Mouse (Mus musculus) lung, embryonic 16.5 days (tissue): Measurements from ENCODE around the gene Mettl16. TPM values are rescaled to one million over a fixed set of nuclear protein-coding genes. Genes with fewer than 3 reads are reported as not detected.

Experiments
- ATAC-seq: fragments of 200-750 bp; cut with Nextera tagmentation; 2 replicates; pipeline ENCODE4 v1.8.0; 2017; ENCODE audit warnings: low read depth, mild to moderate bottlenecking, moderate library complexity
- H3K27ac ChIP-seq: fragments of 300-500 bp; sonication (generic); 2 replicates; pipeline ENCODE4 v1.5.1; 2014; ENCODE audit warnings: mild to moderate bottlenecking, control low read depth, low read length
- H3K27me3 ChIP-seq: fragments of 300-500 bp; sonication (generic); 2 replicates; pipeline ENCODE4 v1.6.1; 2014; ENCODE audit warnings: low read depth, low read length, mixed read lengths; ENCODE audit not compliant: control insufficient read depth, insufficient read depth
- H3K36me3 ChIP-seq: fragments of 300-500 bp; sonication (generic); 2 replicates; pipeline ENCODE4 v1.6.1; 2014; ENCODE audit warnings: low read length; ENCODE audit not compliant: control insufficient read depth, insufficient read depth
- H3K4me1 ChIP-seq: fragments of 300-500 bp; sonication (generic); replicated peaks from 2 replicates; pipeline ENCODE4 v1.6.1; 2014; ENCODE audit warnings: low read length, mixed read lengths; ENCODE audit not compliant: control insufficient read depth, insufficient read depth
- H3K4me2 ChIP-seq: fragments of 300-500 bp; sonication (generic); 2 replicates; pipeline ENCODE4 v1.6.1; 2014; ENCODE audit warnings: low read depth, low read length, control low read depth
- H3K4me3 ChIP-seq: fragments of 300-500 bp; sonication (generic); 2 replicates; pipeline ENCODE4 v1.5.1; 2014; ENCODE audit warnings: mild to moderate bottlenecking, low read length, control low read depth
- H3K9ac ChIP-seq: fragments of 300-500 bp; sonication (generic); 2 replicates; pipeline ENCODE4 v1.6.1; 2014; ENCODE audit warnings: low read length, control low read depth
- H3K9me3 ChIP-seq: fragments of 300-500 bp; sonication (generic); 2 replicates; pipeline ENCODE4 v1.6.1; 2016; ENCODE audit warnings: low read length; ENCODE audit not compliant: control insufficient read depth
- WGBS: fragments of 180-500 bp; shearing (Covaris S2); extraction: QIAGEN DNeasy Blood & Tissue Kit; methylation state at CpG from one replicate; pipeline ENCODE4 v1.1.7; 2014; 5-methylcytosine and 5-hydroxymethylcytosine counted together
- polyA plus RNA-seq: library from polyadenylated mRNA; unstranded; fragments of >200 nt; fragmentation: Nextera tagmentation; extraction: Ambion mirVana; gene quantifications from 2 replicates; pipeline ENCODE4 v1.2.1, GENCODE M21; 2015

Gene Mettl16
- polyA plus RNA-seq, 1 experiment from 2014 or later = 47.5 TPM

DNA sequence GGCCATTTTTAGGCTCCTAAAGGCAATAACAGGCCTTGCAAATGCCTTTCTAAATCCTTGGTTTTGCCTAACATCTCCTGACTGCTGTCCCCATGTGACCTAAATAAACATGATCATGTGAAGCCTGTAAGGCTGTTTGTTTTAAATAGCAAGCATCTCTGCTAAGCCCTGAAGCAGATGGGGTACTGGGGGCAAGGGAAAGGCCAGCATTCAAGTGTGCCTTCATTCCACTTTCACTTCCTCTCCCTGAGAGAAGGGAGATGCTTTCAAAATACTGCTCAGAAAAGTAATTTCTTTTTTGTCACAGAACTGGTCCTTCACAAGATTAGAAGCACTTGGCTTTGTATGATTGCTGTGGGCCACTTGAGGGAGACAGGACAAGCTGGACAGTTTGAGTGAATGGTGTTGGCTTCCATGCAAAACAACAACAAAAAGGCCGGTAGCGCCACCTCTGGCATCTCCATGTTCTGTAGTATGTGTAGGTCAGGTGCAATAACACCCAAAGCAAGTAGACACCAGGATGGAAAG is 57.8 kb downstream of the Mettl16 start:
- no peaks in the 10 kb centered on the region for H3K27me3 ChIP-seq
- WGBS = 28% methylated on average over 2 of the region's 2 CpGs
- H3K4me2 ChIP-seq = no peak overlapping the region
- H3K4me3 ChIP-seq = no peak overlapping the region
- no peak for ATAC-seq
- peaks cover 21% of the 10 kb centered on the region for H3K4me1 ChIP-seq
- H3K27ac ChIP-seq = no peak overlapping the region
- H3K9me3 ChIP-seq = no peaks in the 10 kb centered on the region
- no peak overlapping the region for H3K9ac ChIP-seq
- H3K36me3 ChIP-seq = no peaks in the 10 kb centered on the region; the same call in 1 of the 2 replicates

DNA sequence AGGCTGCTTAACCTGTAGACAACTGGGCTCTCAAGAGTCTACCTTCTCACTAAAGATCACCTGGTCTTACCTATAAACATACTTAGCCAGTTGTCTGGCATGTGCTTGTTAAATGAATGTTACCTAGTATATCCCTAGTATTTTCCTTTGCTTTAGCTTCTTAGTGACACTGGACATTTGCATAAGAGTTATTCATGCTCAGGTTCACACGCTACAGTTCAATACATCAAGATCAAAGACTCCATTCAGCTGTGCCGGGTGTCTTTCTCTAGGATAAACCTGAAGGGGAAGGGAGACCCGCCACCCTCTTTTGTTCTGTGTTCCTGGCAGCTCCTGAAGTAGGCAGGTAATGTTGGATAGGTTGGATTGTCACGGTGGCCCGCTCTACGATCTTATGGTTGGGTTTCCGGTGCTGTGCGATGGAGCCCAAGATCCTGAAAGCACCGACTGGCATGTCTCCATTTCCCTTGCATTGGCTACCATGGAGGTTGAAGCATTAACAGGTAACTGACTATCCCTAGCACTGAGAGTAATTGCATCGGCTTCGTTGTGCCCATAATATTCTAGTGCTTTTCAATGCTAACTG is 58.4 kb downstream of the Mettl16 start:
- Histone ChIP-seq H3K36me3 (no peaks in the 10 kb centered on the region), H3K4me3 (peak overlapping the region; percentile 94), H3K27me3 (no peaks in the 10 kb centered on the region), H3K27ac (no peak overlapping the region; the same call in 1 of the 2 replicates), H3K4me1 (peaks cover 25% of the 10 kb centered on the region), H3K9ac (peak overlapping the region; percentile 65; the same call in 1 of the 2 replicates), H3K9me3 (no peaks in the 10 kb centered on the region), H3K4me2 (peak overlapping the region; percentile 97)
- no peak for ATAC-seq
- WGBS = 13% methylated on average over 11 of the region's 11 CpGs

DNA sequence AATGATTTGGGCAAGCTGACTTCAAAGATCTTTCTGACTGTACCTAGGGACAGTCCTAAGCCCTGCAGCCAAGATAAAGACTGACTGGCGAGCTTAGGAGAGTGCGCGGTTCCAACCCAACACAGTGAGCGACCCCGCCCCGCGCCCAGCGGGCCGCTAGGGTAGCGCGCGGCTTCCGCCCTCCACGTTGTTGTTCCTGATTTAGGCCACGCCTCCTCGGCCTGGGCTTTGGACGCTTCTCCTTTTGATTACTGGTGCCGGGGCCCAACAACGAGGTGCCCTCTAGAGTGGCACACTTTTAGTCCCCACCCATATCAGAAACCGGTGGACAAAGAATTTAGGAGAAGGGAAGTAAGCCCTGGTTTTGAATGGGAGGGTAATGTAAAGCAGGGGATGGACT is 59.2 kb downstream of the Mettl16 start:
- H3K4me1 ChIP-seq = peaks cover 32% of the 10 kb centered on the region
- H3K9me3 ChIP-seq = no peaks in the 10 kb centered on the region
- ATAC-seq = peak; percentile 36
- H3K27ac ChIP-seq = peak overlapping the region; percentile 96
- no peaks in the 10 kb centered on the region for H3K36me3 ChIP-seq
- H3K27me3 ChIP-seq = no peaks in the 10 kb centered on the region
- peak overlapping the region; percentile 94 for H3K4me3 ChIP-seq
- H3K9ac ChIP-seq = peak overlapping the region; percentile 65
- WGBS = under 1% methylated on average over 20 of the region's 20 CpGs
- peak overlapping the region; percentile 97 for H3K4me2 ChIP-seq

DNA sequence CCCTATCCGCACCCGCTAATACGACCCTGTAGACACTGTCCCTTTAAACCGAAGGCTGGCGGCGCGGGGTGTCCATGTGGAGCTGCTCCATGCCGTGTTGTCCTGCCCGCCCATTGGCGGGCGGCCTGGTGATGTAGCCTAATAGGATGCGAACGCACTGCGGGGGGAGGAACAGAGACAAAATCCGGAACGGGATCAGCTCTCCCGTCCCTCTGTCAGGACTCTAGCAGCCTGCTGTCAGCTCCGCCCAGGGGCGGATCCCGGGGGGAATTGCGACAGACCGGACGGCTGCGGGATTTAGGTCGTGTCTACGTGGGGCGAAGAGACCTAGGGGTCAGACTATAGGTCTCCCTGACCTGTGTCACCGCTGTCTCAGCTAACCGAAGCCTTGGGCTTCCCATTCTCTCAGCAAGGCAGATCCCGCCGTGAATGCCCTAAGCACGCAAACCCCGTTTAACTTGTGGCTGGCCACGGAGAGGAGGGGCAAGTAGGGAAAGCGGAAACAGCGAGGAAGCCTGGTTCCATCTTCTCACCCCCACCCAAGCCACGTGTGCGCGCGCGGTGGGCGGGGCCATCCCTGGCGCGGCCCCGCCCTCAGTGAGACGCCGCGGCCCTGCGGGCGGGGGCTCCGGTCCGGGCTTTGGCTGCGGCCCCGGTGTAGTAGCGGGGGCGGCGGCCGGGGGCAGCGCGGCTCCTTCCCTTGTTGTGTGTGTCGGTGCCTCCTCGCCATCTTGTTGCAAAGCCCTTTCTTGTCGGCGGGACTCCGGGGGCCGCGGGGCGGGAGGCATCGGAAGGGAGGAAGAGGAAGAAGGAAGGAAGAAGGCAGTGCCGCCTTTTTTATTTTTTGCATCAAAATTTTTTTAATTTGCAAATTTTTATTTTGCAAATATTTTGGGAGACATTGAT is 59.9 kb downstream of the Mettl16 start, which contains the start of gene Mnt:
Gene Mnt (plus strand): TSS at position 665 of the 906 bp plus-strand sequence.
- peak within 1 kb of the TSS; percentile 96 for H3K27ac ChIP-seq
- peak within 1 kb of the TSS; percentile 90 for H3K9ac ChIP-seq
- H3K36me3 ChIP-seq = no peaks in the 10 kb centered on the region
- peak within 1 kb of the TSS; percentile 97 for H3K4me2 ChIP-seq
- under 1% methylated on average over 68 of the region's 70 CpGs for WGBS
- peaks cover 34% of the 10 kb centered on the region for H3K4me1 ChIP-seq
- no peaks in the 10 kb centered on the region for H3K9me3 ChIP-seq
- ATAC-seq = peak; percentile 83
- peak within 1 kb of the TSS; percentile 94 for H3K4me3 ChIP-seq
- no peaks in the 10 kb centered on the region for H3K27me3 ChIP-seq

DNA sequence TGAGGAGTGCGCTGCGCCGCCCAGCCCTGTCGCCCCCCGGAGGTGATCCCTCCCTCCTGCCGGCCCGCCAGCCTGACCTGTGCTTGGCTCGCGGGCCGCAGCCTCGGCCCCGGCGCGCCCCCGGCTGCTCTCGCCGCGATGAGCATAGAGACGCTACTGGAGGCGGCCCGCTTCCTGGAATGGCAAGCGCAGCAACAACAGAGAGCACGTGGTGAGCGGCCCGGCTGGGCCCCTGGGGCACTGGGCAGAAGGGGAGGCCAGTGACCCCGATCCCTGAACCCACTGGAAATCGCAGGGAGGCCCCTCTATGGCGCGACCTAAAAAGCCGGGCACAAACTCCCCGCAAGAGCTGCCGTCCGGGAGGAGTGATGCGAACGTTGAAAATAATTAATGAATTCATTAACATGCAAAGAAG is 60.6 kb downstream of the Mettl16 start:
- H3K27ac ChIP-seq = peak overlapping the region; percentile 96
- H3K27me3 ChIP-seq = no peaks in the 10 kb centered on the region
- H3K4me2 ChIP-seq = peak overlapping the region; percentile 97
- peaks cover 31% of the 10 kb centered on the region for H3K4me1 ChIP-seq
- WGBS = under 1% methylated on average over 35 of the region's 35 CpGs
- H3K9ac ChIP-seq = peak overlapping the region; percentile 90
- H3K4me3 ChIP-seq = peak overlapping the region; percentile 94
- no peaks in the 10 kb centered on the region for H3K36me3 ChIP-seq
- ATAC-seq = no peak
- H3K9me3 ChIP-seq = no peaks in the 10 kb centered on the region

DNA sequence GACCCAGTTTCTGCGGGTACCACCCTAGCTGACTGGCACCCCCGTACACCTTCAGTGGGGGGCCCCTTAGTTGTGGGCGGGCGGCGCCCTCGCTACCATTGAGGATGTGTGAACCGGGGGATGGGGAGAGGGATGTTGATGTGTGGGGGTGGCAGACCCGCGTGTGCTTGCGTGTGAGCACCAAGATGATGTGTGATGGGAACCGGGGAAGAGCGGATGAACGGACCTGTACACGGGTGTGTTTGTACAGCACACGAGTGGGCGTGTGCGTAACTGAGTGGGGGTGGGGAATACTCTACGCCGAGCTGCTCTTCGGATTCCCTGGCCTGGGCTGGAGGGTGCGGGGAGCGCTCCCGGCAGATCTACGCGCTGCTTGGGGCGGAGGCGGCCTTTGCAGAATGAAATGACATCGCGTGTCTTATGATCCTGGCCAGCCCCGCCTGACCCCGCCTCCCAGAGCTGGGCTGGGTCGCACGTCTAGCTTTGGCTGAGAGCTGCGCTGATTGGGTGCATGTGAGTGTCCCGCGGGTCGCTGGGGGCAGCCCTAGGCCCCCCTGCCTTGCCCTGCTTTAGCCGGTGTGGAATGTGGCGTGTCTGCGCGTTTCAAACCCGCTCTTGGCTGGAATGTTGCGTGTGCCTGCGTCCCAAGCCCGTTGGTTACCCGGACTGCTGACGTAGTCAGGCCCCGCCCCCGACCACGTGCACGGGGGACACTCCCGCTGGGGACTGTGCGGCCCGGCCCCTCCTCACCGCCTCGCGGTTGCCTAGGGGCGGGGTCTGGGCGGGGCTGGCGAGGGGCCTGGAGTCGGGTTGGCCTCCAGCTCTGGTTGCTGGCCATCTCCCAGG is 61.2 kb downstream of the Mettl16 start:
- Histone ChIP-seq H3K36me3 (no peaks in the 10 kb centered on the region), H3K4me1 (peaks cover 33% of the 10 kb centered on the region), H3K27ac (peak overlapping the region; percentile 96), H3K4me3 (peak overlapping the region; percentile 94), H3K9me3 (no peaks in the 10 kb centered on the region), H3K4me2 (peak overlapping the region; percentile 97), H3K9ac (peak overlapping the region; percentile 90), H3K27me3 (no peaks in the 10 kb centered on the region)
- WGBS = 0% methylated on average over 60 of the region's 61 CpGs
- peak; percentile 80 for ATAC-seq

DNA sequence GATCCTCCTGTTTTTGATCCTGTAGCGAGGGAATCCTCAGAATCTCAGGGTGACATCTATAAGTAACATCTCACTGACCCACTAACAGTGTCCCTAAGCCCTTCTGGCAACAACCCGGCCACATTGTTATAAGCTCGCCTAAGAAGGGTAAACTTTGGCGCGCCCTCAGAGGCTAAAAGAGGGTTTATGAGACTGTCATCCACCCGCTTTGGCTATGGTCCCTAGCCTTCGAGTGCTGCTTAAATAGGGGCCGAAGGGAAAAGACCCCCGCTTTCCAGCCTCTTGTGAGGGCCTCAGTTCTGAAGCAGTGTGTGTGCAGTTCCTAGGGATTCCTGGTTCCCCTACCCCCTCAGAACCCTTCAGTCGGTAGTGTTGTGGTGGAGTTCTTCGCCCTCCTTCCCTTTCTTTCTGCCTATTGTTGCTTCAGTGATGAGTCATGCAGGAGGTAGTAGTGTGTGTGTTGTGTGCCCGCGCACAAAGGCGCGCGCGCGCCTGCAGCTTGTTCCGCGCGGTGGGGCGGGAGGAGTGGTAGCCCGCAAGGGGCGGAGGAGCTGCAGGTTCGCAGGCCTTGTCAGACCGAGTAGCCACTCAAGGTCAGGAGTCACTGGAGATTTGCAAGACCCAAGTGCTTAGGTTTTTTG is 62.0 kb downstream of the Mettl16 start:
- H3K27ac ChIP-seq = peak overlapping the region; percentile 95
- no peaks in the 10 kb centered on the region for H3K27me3 ChIP-seq
- ATAC-seq = no peak
- H3K9me3 ChIP-seq = no peaks in the 10 kb centered on the region
- peak overlapping the region; percentile 97 for H3K4me2 ChIP-seq
- peak overlapping the region; percentile 94 for H3K4me3 ChIP-seq
- peaks cover 41% of the 10 kb centered on the region for H3K4me1 ChIP-seq
- peak overlapping the region; percentile 71 for H3K9ac ChIP-seq
- under 1% methylated on average over 26 of the region's 26 CpGs for WGBS
- no peaks in the 10 kb centered on the region for H3K36me3 ChIP-seq

DNA sequence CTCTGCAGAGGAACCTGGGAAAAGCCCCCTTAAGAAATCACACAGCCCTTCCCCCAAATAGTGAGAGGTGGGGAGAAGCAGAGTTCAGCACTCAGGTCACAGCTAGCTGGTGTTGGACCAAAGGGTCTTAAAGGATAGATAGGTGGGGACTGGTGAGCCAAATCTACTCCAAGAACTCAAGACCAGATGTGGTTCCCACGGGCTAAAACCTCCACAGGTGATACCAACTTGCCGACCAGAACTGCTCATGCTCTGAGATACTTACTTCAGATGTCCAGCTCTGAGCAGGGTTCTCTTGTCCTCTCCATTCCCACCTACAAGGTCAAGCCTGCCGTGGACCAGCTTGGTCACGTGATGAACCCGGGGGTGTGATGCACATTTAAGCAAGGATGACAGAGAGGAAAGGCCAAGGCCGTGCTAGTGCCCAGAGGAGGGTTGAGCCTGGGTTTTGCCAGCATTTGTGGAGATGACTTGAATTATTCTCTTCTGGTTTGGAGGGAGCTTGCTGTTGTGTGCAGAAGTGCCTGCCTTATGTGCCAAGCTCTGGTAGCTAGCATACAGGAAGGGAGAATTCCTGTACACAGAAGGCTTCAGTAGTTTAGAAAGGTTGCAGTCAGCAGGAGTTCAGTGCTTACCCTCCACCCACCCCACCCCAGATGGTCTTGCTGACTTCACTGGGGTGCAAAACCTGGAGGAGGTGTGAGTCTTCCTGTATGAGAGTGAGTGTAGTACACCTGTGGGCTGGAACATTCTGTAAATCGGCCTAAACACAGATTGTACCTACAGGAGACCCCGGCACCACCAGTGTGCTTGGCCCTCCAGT is 63.1 kb downstream of the Mettl16 start:
- no peaks in the 10 kb centered on the region for H3K9me3 ChIP-seq
- peak overlapping the region; percentile 71 for H3K9ac ChIP-seq
- peak overlapping the region; percentile 63; the same call in 1 of the 2 replicates for H3K27ac ChIP-seq
- ATAC-seq = no peak
- H3K36me3 ChIP-seq = no peaks in the 10 kb centered on the region
- no peak overlapping the region for H3K4me3 ChIP-seq
- no peaks in the 10 kb centered on the region for H3K27me3 ChIP-seq
- H3K4me1 ChIP-seq = peaks cover 42% of the 10 kb centered on the region
- 77% methylated on average over 8 of the region's 8 CpGs for WGBS
- peak overlapping the region; percentile 97; the same call in 1 of the 2 replicates for H3K4me2 ChIP-seq
